Mouse (Mus musculus) layer of hippocampus, postnatal 25 days (tissue): ENCODE measurements around the gene Oaz1. TPM values are rescaled to one million over a fixed set of nuclear protein-coding genes. Genes with fewer than 3 reads are reported as not detected.
"Not testable (repeated sequence)": the region's sequence is repeated elsewhere in the genome, so short reads cannot be mapped to it uniquely, and the experiment has no call there.

Source experiments
- DNase-seq, 2 experiments: peaks; one replicate each; pipeline ENCODE4 v3.0.0; 2022; ENCODE audit warnings: mixed read lengths in 2 of 2, low spot score in 1 of 2; ENCODE audit errors: extremely low spot score in 1 of 2
- total RNA-seq, 2 experiments: library from RNA; stranded (reverse); gene quantifications; 2 replicates each; pipeline ENCODE4 v1.2.3; 2021

The Oaz1 gene
- total RNA-seq, 2 experiments from 2014 or later = 491 to 550 TPM

- no peak for DNase-seq
Measured at GRCm38 (mm10) chr10:80802204-80802912, 24.1 kb upstream of the Oaz1 start.

- no peak for DNase-seq
Measured at GRCm38 (mm10) chr10:80802996-80803395, 23.5 kb upstream of the Oaz1 start.

GRCm38 (mm10) chr10:80804340-80804739 lies 22.1 kb upstream of the Oaz1 start:
- no peak for DNase-seq

GRCm38 (mm10) chr10:80804916-80805315 lies 21.5 kb upstream of the Oaz1 start, which contains the start of gene Amh:
TSS of gene Amh (plus strand) at chr10:80805243.
- DNase-seq = no peak

DNA sequence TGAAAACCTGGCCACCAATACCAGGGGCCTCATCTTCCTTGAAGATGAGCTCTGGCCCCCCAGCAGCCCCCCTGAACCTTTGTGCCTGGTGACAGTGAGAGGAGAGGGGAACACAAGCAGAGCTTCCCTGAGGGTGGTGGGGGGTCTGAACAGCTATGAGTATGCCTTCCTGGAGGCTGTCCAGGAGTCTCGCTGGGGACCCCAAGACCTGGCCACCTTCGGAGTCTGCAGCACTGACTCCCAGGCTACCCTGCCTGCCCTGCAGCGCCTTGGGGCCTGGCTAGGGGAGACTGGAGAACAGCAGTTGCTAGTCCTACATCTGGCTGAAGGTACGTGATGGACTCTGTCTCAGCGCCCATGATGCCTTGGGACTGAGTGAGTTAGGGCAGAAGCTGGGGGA lies 21.1 kb upstream of the Oaz1 start:
- DNase-seq = no peak

GRCm38 (mm10) chr10:80805925-80806324 lies 20.5 kb upstream of the Oaz1 start:
- DNase-seq = peak; percentile 83 to 90

DNA sequence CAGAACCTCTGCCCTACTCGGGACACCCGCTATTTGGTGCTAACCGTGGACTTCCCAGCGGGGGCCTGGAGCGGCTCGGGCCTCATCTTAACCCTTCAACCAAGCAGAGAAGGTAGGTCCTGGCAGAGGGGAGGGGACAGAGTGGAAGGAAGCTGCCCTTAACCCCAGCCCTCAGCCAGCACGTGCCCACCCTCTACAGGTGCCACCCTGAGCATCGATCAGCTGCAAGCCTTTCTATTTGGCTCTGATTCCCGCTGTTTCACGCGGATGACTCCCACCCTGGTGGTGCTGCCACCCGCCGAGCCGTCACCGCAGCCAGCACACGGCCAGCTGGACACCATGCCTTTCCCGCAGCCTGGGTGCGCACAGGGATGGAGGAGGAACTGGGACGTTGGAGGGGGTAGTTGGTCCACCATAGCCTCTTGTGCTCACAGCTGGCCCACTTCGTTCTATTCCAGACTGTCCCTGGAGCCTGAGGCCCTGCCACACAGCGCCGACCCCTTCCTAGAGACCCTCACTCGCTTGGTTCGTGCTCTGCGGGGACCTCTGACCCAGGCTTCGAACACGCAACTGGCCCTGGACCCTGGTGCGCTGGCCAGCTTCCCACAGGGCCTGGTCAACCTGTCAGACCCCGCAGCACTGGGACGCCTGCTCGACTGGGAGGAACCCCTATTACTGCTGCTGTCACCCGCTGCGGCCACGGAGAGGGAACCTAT lies 20.0 kb upstream of the Oaz1 start:
- no peak for DNase-seq

- DNase-seq = peak; percentile 69 to 75
Measured at GRCm38 (mm10) chr10:80807057-80807627, 19.3 kb upstream of the Oaz1 start.

DNA sequence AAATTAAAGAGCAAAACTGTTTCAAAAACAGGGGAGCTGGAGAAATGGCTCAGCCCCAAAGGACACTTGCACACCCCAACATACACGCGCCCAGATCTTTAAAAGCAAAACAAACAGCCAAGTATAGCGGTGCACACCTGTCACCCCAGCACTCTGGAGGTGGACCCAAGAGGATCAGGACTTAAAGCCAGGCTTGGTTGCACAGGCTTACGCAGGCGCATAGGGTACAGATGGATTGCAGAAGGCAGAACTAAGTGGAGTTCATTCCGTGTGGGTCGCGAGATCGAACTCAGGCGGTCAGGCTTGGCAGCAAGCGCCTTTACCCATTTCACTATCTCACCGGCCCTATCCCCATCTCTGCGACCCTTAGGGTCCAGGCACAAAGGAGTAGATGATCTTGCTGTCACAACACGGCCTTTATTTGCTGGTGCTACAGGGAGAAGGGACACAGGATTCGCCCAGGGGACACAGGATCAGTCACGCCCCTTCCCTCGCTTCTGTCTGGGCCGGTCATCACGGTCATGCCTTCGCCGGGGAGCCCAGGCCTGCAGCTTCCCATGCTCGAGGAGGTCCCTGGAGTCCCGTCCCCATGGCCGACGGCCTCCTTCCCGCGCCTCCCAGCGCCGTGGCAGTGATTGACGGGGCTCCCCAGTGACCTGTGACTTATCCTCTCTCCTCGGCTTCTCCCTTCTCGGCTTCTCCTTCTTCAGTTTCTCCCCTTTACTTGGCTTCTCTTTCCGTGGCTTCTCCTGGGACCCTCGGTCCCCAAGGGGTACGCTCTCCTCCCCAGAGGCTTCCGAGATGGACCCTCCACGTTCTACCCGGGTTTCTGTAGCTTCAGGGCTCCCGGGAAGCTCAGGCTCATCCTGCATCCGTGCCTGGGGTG lies 18.1 kb upstream of the Oaz1 start:
- no peak for DNase-seq

- DNase-seq = no peak
Measured at GRCm38 (mm10) chr10:80808985-80809632, 17.3 kb upstream of the Oaz1 start.

DNA sequence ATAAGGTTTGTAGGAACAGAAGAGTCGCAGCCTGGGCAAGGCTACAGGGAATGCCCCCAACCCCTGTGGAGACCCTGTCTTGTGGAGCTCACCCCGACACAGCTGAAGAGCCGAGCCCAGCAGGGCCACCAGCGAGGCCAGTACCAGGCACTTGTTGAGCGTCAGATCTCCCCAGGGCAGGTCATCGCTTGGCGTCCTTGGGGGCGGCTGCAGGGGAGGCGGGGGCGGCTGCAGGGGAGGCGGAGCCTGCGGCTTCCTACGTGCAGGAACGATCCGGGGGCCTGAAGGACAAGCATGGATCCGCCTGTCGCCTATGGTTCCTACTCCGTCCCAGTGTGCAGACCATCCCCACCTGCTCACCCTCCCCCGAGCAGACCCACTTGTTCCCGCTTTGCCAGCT lies 16.4 kb upstream of the Oaz1 start:
- DNase-seq = no peak

- DNase-seq = no peak
Measured at GRCm38 (mm10) chr10:80812391-80813041, 13.9 kb upstream of the Oaz1 start.

- no peak for DNase-seq
Measured at GRCm38 (mm10) chr10:80813366-80813765, 13.1 kb upstream of the Oaz1 start, which contains the start of gene Jsrp1. TSS of gene Jsrp1 (minus strand) at chr10:80813498.

DNA sequence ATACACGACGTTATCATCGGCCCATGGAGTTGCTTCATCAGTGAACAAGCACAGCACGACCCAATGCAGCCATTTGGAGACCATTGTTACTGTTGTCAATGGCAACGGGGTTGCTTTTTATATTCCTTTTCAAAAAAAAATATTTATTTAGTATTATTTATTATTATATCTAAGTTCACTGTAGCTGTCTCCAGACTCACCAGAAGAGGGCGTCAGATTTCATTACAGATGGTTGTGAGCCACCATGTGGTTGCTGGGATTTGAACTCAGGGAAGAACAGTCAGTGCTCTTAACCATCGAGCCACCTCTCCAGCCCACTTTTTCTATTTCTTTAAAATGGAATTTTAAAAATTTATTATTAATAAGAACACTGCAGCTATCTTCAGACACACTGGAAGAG lies 11.7 kb upstream of the Oaz1 start:
- no peak for DNase-seq

DNA sequence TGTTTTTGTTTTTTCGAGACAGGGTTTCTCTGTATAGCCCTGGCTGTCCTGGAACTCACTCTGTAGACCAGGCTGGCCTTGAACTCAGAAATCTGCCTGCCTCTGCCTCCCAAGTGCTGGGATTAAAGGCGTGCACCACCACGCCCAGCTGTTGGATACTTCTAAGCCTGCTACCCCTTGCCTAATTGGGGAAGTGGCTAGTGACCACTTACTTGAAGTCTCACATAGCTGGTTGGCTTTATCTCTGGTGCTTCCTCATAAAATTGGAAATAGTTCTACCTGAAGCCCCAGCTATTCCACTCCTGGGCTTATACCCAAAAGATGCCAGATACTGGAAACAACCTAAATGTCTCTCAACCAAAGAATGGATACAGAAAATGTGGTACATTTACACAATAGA lies 10.2 kb upstream of the Oaz1 start:
- DNase-seq = not testable (repeated sequence)

GRCm38 (mm10) chr10:80817164-80817563 lies 9.3 kb upstream of the Oaz1 start:
- no peak for DNase-seq

DNA sequence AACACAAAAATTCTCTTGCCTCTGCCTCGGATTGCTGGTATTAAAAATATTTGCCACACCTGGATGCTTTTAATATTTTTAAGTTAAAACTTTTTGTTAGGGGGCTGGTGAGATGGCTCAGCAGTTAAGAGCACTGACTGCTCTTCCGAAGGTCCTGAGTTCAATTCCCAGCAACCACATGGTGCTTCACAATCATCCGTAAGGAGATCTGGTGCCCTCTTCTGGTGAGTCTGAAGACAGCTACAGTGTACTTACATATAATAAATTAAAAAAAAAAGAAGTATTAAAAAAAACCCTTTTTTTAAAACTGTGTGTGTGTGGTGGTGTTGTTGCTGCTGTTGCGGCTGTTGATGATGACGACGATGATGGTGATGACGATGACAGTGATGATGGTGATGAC lies 8.5 kb upstream of the Oaz1 start:
- DNase-seq = not testable (repeated sequence)

DNA sequence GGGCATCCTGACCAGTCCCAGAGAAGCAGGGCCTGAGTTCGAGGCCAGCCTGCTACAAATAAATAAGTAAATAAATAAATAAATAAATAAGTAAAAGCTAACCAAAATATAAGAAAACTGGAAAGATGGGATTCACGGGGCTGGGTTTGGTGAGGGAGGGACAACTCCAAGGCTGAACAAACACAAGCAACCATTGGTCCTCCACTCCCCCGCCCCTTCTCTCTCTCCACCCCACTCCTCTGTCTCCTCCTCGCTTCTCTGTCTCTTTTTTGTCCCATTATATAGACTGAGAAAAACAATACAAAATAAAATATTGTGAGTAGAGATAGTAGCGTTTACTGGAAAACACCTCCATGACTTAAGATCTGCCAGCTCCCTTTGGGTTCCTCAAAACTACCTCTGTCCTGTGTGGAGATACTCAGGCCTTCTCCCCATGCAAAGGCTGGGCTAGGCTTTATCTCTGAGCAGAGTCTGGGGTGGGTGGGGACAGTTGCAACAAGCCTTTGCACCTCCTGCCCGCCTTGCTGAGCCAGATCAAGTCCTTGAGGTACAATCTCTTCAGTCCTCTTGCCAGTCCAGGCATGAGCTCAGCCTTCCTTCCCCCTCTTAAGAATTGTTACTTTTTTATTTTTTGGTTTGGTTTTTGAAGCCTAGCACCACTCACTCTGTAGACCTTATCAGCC lies 7.7 kb upstream of the Oaz1 start:
- no peak for DNase-seq

DNA sequence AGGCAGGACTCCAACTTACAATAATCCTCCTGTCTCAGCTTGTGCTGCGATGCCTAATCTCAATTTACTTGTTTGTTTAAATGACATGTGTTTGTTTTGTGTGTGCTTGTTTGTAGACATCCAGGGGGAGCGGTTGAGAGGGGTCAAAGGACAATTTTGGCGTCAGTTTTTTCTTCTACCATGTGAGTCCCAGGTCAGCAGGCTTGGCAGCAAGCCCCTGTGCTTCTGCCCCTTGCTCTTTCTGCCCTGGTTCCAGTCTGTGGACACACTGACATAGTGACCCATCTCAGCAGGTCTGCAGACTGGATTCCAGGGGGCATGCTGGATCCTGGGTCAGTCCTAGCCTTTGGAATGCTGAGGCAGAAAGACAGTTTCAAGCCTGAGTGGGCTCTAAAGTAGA lies 7.0 kb upstream of the Oaz1 start:
- DNase-seq = no peak
